Mouse (Mus musculus): ENCODE data around the gene St3gal3.

The St3gal3 gene

GRCm38 (mm10) chr4:117890031-117890430 is 244.7 kb downstream of the St3gal3 start:
- no peak for DNase-seq

GRCm38 (mm10) chr4:117889471-117889870 is 245.2 kb downstream of the St3gal3 start:
- no peak for DNase-seq

- no peak for DNase-seq
Observed at GRCm38 (mm10) chr4:117887920-117888319, 246.8 kb downstream of the St3gal3 start.

- DNase-seq, result peak; percentile 97
Observed at GRCm38 (mm10) chr4:117887133-117887532, 247.6 kb downstream of the St3gal3 start, which contains the start of gene Atp6v0b. Gene Atp6v0b (minus strand): TSS chr4:117887333.

GRCm38 (mm10) chr4:117886644-117887043 is 248.1 kb downstream of the St3gal3 start:
- DNase-seq, result peak; percentile 31 to 46

GRCm38 (mm10) chr4:117885994-117886393 is 248.7 kb downstream of the St3gal3 start:
- DNase-seq, result no peak

- DNase-seq, result no peak
Observed at GRCm38 (mm10) chr4:117885093-117885492, 249.6 kb downstream of the St3gal3 start.

GRCm38 (mm10) chr4:117884146-117884545 is 250.6 kb downstream of the St3gal3 start:
- no peak for DNase-seq

- peak; percentile 75 to 82 for DNase-seq
Observed at GRCm38 (mm10) chr4:117882701-117883691, 251.7 kb downstream of the St3gal3 start, which contains the start of gene B4galt2. Gene B4galt2 (minus strand): TSS chr4:117883487.
